Mouse (Mus musculus) monocyte, adult 2 months (primary cell): ENCODE measurements at regions not wholly inside any gene's neighbourhood (a gene's known extent, or its start where the extent isn't known, plus 50 kb on each side); places are given as distances from the start of the nearest gene placed in this dataset.

Experiments
- DNase-seq, 2 experiments: peaks; one replicate each; pipeline ENCODE4 v3.0.0; 2022; ENCODE audit warnings: low spot score in 2 of 2, low read depth in 1 of 2

GRCm38 (mm10) chr10:98032661-98033060 is 306.1 kb upstream of the C030005K15Rik start:
- DNase-seq: no peak

GRCm38 (mm10) chr10:98041766-98042165 is 315.2 kb upstream of the C030005K15Rik start:
- DNase-seq: no peak

- no peak for DNase-seq
Observed at GRCm38 (mm10) chr10:98043873-98044272, 317.3 kb upstream of the C030005K15Rik start.

- DNase-seq: no peak
Observed at GRCm38 (mm10) chr10:98044579-98044978, 318.0 kb upstream of the C030005K15Rik start.

- no peak for DNase-seq
Observed at GRCm38 (mm10) chr10:98073432-98073831, 346.9 kb upstream of the C030005K15Rik start.

GRCm38 (mm10) chr10:98084881-98085280 is 358.3 kb upstream of the C030005K15Rik start:
- no peak for DNase-seq

- no peak for DNase-seq
Observed at GRCm38 (mm10) chr10:98116296-98116695, 389.7 kb upstream of the C030005K15Rik start.

- no peak for DNase-seq
Observed at GRCm38 (mm10) chr10:98125713-98126112, 399.2 kb upstream of the C030005K15Rik start.

- DNase-seq: no peak
Observed at GRCm38 (mm10) chr10:98135026-98135425, 408.5 kb upstream of the C030005K15Rik start.

- DNase-seq: no peak
Observed at GRCm38 (mm10) chr10:98145773-98146172, 419.2 kb upstream of the C030005K15Rik start.

- no peak for DNase-seq
Observed at GRCm38 (mm10) chr10:98146998-98147863, 420.7 kb upstream of the C030005K15Rik start.

- DNase-seq: no peak
Observed at GRCm38 (mm10) chr10:98155982-98156381, 429.4 kb upstream of the C030005K15Rik start.

GRCm38 (mm10) chr10:98185666-98186065 is 459.1 kb upstream of the C030005K15Rik start:
- DNase-seq: no peak

- DNase-seq: no peak
Observed at GRCm38 (mm10) chr10:98196852-98197251, 470.3 kb upstream of the C030005K15Rik start.

GRCm38 (mm10) chr10:98210246-98210645 is 483.7 kb upstream of the C030005K15Rik start:
- no peak for DNase-seq

- no peak for DNase-seq
Observed at GRCm38 (mm10) chr10:98212876-98213587, 486.5 kb upstream of the C030005K15Rik start.

- no peak for DNase-seq
Observed at GRCm38 (mm10) chr10:98231017-98231416, 504.5 kb upstream of the C030005K15Rik start.

GRCm38 (mm10) chr10:98231705-98232235 is 505.2 kb upstream of the C030005K15Rik start:
- no peak for DNase-seq

GRCm38 (mm10) chr10:98248311-98248710 is 521.8 kb upstream of the C030005K15Rik start:
- no peak for DNase-seq

- no peak for DNase-seq
Observed at GRCm38 (mm10) chr10:98257980-98258707, 531.6 kb upstream of the C030005K15Rik start.

GRCm38 (mm10) chr10:98259283-98259682 is 532.7 kb upstream of the C030005K15Rik start:
- DNase-seq: no peak
